Mouse (Mus musculus): ENCODE data around the gene Baiap2.

DNA sequence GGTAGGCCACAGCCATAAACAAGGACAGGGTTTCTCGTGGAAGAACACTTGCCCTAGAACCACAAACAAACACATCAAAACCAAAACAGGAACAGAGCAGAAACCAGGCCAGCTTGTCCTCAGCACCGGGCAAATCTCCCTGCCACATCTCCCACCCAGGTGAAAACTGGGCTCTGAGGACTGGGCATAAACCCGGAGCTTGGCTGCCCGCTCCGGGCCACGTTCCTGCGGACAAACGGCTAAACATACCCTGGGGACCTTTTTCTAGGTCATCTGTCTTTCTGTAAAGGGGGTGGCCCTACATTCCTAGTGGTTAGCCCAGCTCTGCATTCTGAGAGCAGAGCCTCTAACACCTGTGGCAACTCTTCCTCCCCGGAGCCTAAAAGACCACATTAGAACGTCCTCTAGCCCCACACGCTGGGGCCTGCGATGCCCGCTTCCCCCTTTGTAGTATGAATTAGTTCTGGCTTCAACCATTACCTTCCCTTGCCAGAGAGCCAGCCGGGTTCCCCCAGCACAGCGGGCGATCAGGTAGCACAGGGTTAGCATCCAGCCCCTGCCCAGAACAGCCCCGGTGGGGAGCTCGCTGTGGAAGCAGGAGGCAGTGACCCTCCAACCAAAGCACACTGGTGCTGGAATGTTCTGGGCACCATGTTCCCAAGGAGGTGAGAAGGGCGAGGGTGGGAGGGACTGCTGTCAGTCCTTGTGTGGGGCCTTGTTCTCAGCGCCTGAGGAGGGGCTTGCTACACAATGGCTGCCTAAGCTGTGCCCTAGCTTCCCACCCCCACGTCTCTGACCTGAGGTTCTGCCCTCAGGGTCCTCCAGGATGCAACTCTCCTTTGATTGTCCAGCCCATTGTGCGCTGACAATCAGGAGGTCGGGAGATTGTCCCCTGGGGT, 77.2 kb downstream of the Baiap2 start:
- no peak for TF ChIP-seq MAX (IDR thresholded peaks at IDR 0.05)
- no peak for TF ChIP-seq CTCF (IDR thresholded peaks at IDR 0.05; ENCODE audit: control insufficient read depth, insufficient read depth, insufficient read length)
- TF ChIP-seq FOSL1 (IDR thresholded peaks at IDR 0.05; ENCODE audit: insufficient read depth, low read length, poor library complexity, severe bottlenecking) = no peak
